Mouse (Mus musculus): ENCODE results near the gene Cab39. TPM values are rescaled to one million over a fixed set of nuclear protein-coding genes. Genes with fewer than 3 reads are reported as not detected.
A peak's percentile ranks its signal among the peaks of the same experiment; 100 is the strongest.
"Not testable (repeated sequence)": the region's sequence is repeated elsewhere in the genome, so short reads cannot be mapped to it uniquely, and the experiment has no call there.

Cab39 gene
- polyA plus RNA-seq, 1 experiment from 2014 or later = 41.4 TPM

- Histone ChIP-seq H3K4me1 (ENCODE audit: control insufficient read depth in 2 of 2, insufficient read depth in 2 of 2, low read length in 2 of 2) (peaks cover 3 to 46% of the 10 kb centered on the region in 2 experiments; a peak in 3 of 4 replicates), H3K9me3 (ENCODE audit: control insufficient read depth, low read length) (no peaks in the 10 kb centered on the region), H3K4me2 (ENCODE audit: low read length) (no peak overlapping the region), H3K4me3 (ENCODE audit: control insufficient read depth in 1 of 2, insufficient read depth in 1 of 2, low read depth in 1 of 2, low read length in 2 of 2) (no peak overlapping the region), H3K27ac (replicated peaks in 1 of 2; ENCODE audit: control insufficient read depth in 1 of 2, insufficient read depth in 1 of 2, low read depth in 2 of 2, low read length in 2 of 2) (no peak overlapping the region), H3K27me3 (ENCODE audit: control insufficient read depth, insufficient read depth, low read length) (no peaks in the 10 kb centered on the region), H3K36me3 (ENCODE audit: control insufficient read depth, insufficient read depth, low read length) (no peaks in the 10 kb centered on the region), H3K9ac (ENCODE audit: low read length) (no peak overlapping the region)
- ATAC-seq (ENCODE audit: insufficient number of reproducible peaks, insufficient read depth, low FRiP score, low read depth) = no peak
- WGBS = 52% methylated on average over 4 of the region's 4 CpGs
Observed at GRCm38 (mm10) chr1:85809256-85809655, 16.0 kb downstream of the Cab39 start.

- no peak overlapping the region for H3K4me2 ChIP-seq (ENCODE audit: low read length)
- peaks cover 3 to 46% of the 10 kb centered on the region in 2 experiments; a peak in 3 of 4 replicates for H3K4me1 ChIP-seq (ENCODE audit: control insufficient read depth in 2 of 2, insufficient read depth in 2 of 2, low read length in 2 of 2)
- no peak overlapping the region for H3K4me3 ChIP-seq (ENCODE audit: control insufficient read depth in 1 of 2, insufficient read depth in 1 of 2, low read depth in 1 of 2, low read length in 2 of 2)
- peak overlapping the region; percentile 39 to 52; a peak in 3 of 4 replicates for H3K27ac ChIP-seq (replicated peaks in 1 of 2; ENCODE audit: control insufficient read depth in 1 of 2, insufficient read depth in 1 of 2, low read depth in 2 of 2, low read length in 2 of 2)
- ATAC-seq (ENCODE audit: insufficient number of reproducible peaks, insufficient read depth, low FRiP score, low read depth) = no peak
- no peak overlapping the region for H3K9ac ChIP-seq (ENCODE audit: low read length)
- WGBS = 41% methylated on average over 2 of the region's 2 CpGs
- no peaks in the 10 kb centered on the region for H3K27me3 ChIP-seq (ENCODE audit: control insufficient read depth, insufficient read depth, low read length)
- H3K36me3 ChIP-seq (ENCODE audit: control insufficient read depth, insufficient read depth, low read length) = no peaks in the 10 kb centered on the region
- H3K9me3 ChIP-seq (ENCODE audit: control insufficient read depth, low read length) = no peaks in the 10 kb centered on the region
Observed at GRCm38 (mm10) chr1:85810343-85810742, 17.1 kb downstream of the Cab39 start.

- H3K4me1 ChIP-seq (ENCODE audit: control insufficient read depth in 2 of 2, insufficient read depth in 2 of 2, low read length in 2 of 2) = peaks cover 3 to 46% of the 10 kb centered on the region in 2 experiments; a peak in 3 of 4 replicates
- H3K36me3 ChIP-seq (ENCODE audit: control insufficient read depth, insufficient read depth, low read length) = no peaks in the 10 kb centered on the region
- H3K27ac ChIP-seq (replicated peaks in 1 of 2; ENCODE audit: control insufficient read depth in 1 of 2, insufficient read depth in 1 of 2, low read depth in 2 of 2, low read length in 2 of 2) = peak overlapping the region; percentile 53 to 66; a peak in 3 of 4 replicates
- no peak for ATAC-seq (ENCODE audit: insufficient number of reproducible peaks, insufficient read depth, low FRiP score, low read depth)
- no peak overlapping the region for H3K4me3 ChIP-seq (ENCODE audit: control insufficient read depth in 1 of 2, insufficient read depth in 1 of 2, low read depth in 1 of 2, low read length in 2 of 2)
- WGBS = 81% methylated on average over 2 of the region's 2 CpGs
- no peak overlapping the region for H3K4me2 ChIP-seq (ENCODE audit: low read length)
- H3K9me3 ChIP-seq (ENCODE audit: control insufficient read depth, low read length) = no peaks in the 10 kb centered on the region
- no peaks in the 10 kb centered on the region for H3K27me3 ChIP-seq (ENCODE audit: control insufficient read depth, insufficient read depth, low read length)
- H3K9ac ChIP-seq (ENCODE audit: low read length) = no peak overlapping the region
Observed at GRCm38 (mm10) chr1:85810787-85811186, 17.5 kb downstream of the Cab39 start.

GRCm38 (mm10) chr1:85814213-85814612 lies 21.0 kb downstream of the Cab39 start:
- H3K27ac ChIP-seq (replicated peaks in 1 of 2; ENCODE audit: control insufficient read depth in 1 of 2, insufficient read depth in 1 of 2, low read depth in 2 of 2, low read length in 2 of 2); H3K9ac ChIP-seq (ENCODE audit: low read length); H3K27me3 ChIP-seq (ENCODE audit: control insufficient read depth, insufficient read depth, low read length); H3K4me3 ChIP-seq (ENCODE audit: control insufficient read depth in 1 of 2, insufficient read depth in 1 of 2, low read depth in 1 of 2, low read length in 2 of 2); H3K9me3 ChIP-seq (ENCODE audit: control insufficient read depth, low read length); H3K4me2 ChIP-seq (ENCODE audit: low read length); ATAC-seq (ENCODE audit: insufficient number of reproducible peaks, insufficient read depth, low FRiP score, low read depth): not testable (repeated sequence)
- peaks cover 12% of the 10 kb centered on the region for H3K36me3 ChIP-seq (ENCODE audit: control insufficient read depth, insufficient read depth, low read length)
- peaks cover 3 to 43% of the 10 kb centered on the region in 2 experiments; a peak in 3 of 4 replicates for H3K4me1 ChIP-seq (ENCODE audit: control insufficient read depth in 2 of 2, insufficient read depth in 2 of 2, low read length in 2 of 2)

- no peak for ATAC-seq (ENCODE audit: insufficient number of reproducible peaks, insufficient read depth, low FRiP score, low read depth)
- H3K27ac ChIP-seq (replicated peaks in 1 of 2; ENCODE audit: control insufficient read depth in 1 of 2, insufficient read depth in 1 of 2, low read depth in 2 of 2, low read length in 2 of 2) = no peak overlapping the region
Observed at GRCm38 (mm10) chr1:85818121-85818520, 24.9 kb downstream of the Cab39 start.

GRCm38 (mm10) chr1:85819695-85820094 lies 26.5 kb downstream of the Cab39 start:
- no peak overlapping the region for H3K4me2 ChIP-seq (ENCODE audit: low read length)
- H3K4me3 ChIP-seq (ENCODE audit: control insufficient read depth in 1 of 2, insufficient read depth in 1 of 2, low read depth in 1 of 2, low read length in 2 of 2) = no peak overlapping the region
- no peaks in the 10 kb centered on the region for H3K27me3 ChIP-seq (ENCODE audit: control insufficient read depth, insufficient read depth, low read length)
- peaks cover 38% of the 10 kb centered on the region for H3K36me3 ChIP-seq (ENCODE audit: control insufficient read depth, insufficient read depth, low read length)
- H3K4me1 ChIP-seq (ENCODE audit: control insufficient read depth in 2 of 2, insufficient read depth in 2 of 2, low read length in 2 of 2) = peaks cover 0 to 26% of the 10 kb centered on the region in 2 experiments; a peak in 3 of 4 replicates
- WGBS = 91% methylated on average over 1 of the region's 1 CpGs
- no peak for ATAC-seq (ENCODE audit: insufficient number of reproducible peaks, insufficient read depth, low FRiP score, low read depth)
- no peak overlapping the region for H3K9ac ChIP-seq (ENCODE audit: low read length)
- H3K9me3 ChIP-seq (ENCODE audit: control insufficient read depth, low read length) = 0 out of 2 replicates have a peak, but pooled peaks cover 2% of the 10 kb centered on the region
- H3K27ac ChIP-seq (replicated peaks in 1 of 2; ENCODE audit: control insufficient read depth in 1 of 2, insufficient read depth in 1 of 2, low read depth in 2 of 2, low read length in 2 of 2) = no peak overlapping the region

More at GRCm38 (mm10) chr1:85818121-85818520, 24.9 kb downstream of the Cab39 start:
- Histone ChIP-seq H3K9me3 (ENCODE audit: control insufficient read depth, low read length) (0 out of 2 replicates have a peak, but pooled peaks cover 2% of the 10 kb centered on the region), H3K4me1 (ENCODE audit: control insufficient read depth in 2 of 2, insufficient read depth in 2 of 2, low read length in 2 of 2) (peaks cover 0 to 30% of the 10 kb centered on the region in 2 experiments; a peak in 3 of 4 replicates), H3K9ac (ENCODE audit: low read length) (no peak overlapping the region), H3K36me3 (ENCODE audit: control insufficient read depth, insufficient read depth, low read length) (peaks cover 34% of the 10 kb centered on the region), H3K27me3 (ENCODE audit: control insufficient read depth, insufficient read depth, low read length) (no peaks in the 10 kb centered on the region), H3K4me2 (ENCODE audit: low read length) (no peak overlapping the region), H3K4me3 (ENCODE audit: control insufficient read depth in 1 of 2, insufficient read depth in 1 of 2, low read depth in 1 of 2, low read length in 2 of 2) (no peak overlapping the region)
- 94% methylated on average over 6 of the region's 6 CpGs for WGBS

- H3K36me3 ChIP-seq (ENCODE audit: control insufficient read depth, insufficient read depth, low read length) = peaks cover 39% of the 10 kb centered on the region
- no peak overlapping the region for H3K4me3 ChIP-seq (ENCODE audit: control insufficient read depth in 1 of 2, insufficient read depth in 1 of 2, low read depth in 1 of 2, low read length in 2 of 2)
- 0 out of 2 replicates have a peak, but pooled peaks cover 2% of the 10 kb centered on the region for H3K9me3 ChIP-seq (ENCODE audit: control insufficient read depth, low read length)
- H3K9ac ChIP-seq (ENCODE audit: low read length) = 0 out of 2 replicates have a peak overlapping the region, but pooled peaks have one; percentile 46
- ATAC-seq (ENCODE audit: insufficient number of reproducible peaks, insufficient read depth, low FRiP score, low read depth) = no peak
- no peaks in the 10 kb centered on the region for H3K27me3 ChIP-seq (ENCODE audit: control insufficient read depth, insufficient read depth, low read length)
- peaks cover 0 to 22% of the 10 kb centered on the region in 2 experiments; a peak in 3 of 4 replicates for H3K4me1 ChIP-seq (ENCODE audit: control insufficient read depth in 2 of 2, insufficient read depth in 2 of 2, low read length in 2 of 2)
- WGBS = 42% methylated on average over 8 of the region's 8 CpGs
- peak overlapping the region; percentile 78 to 83 for H3K27ac ChIP-seq (replicated peaks in 1 of 2; ENCODE audit: control insufficient read depth in 1 of 2, insufficient read depth in 1 of 2, low read depth in 2 of 2, low read length in 2 of 2)
- peak overlapping the region; percentile 46 for H3K4me2 ChIP-seq (ENCODE audit: low read length)
Observed at GRCm38 (mm10) chr1:85822239-85822638, 29.0 kb downstream of the Cab39 start.

- 67% methylated on average over 3 of the region's 3 CpGs for WGBS
- H3K4me2 ChIP-seq (ENCODE audit: low read length) = no peak overlapping the region
- H3K27ac ChIP-seq (replicated peaks in 1 of 2; ENCODE audit: control insufficient read depth in 1 of 2, insufficient read depth in 1 of 2, low read depth in 2 of 2, low read length in 2 of 2) = no peak overlapping the region
- no peaks in the 10 kb centered on the region for H3K27me3 ChIP-seq (ENCODE audit: control insufficient read depth, insufficient read depth, low read length)
- peaks cover 32% of the 10 kb centered on the region for H3K36me3 ChIP-seq (ENCODE audit: control insufficient read depth, insufficient read depth, low read length)
- no peak for ATAC-seq (ENCODE audit: insufficient number of reproducible peaks, insufficient read depth, low FRiP score, low read depth)
- no peak overlapping the region for H3K4me3 ChIP-seq (ENCODE audit: control insufficient read depth in 1 of 2, insufficient read depth in 1 of 2, low read depth in 1 of 2, low read length in 2 of 2)
- H3K9ac ChIP-seq (ENCODE audit: low read length) = no peak overlapping the region
- H3K9me3 ChIP-seq (ENCODE audit: control insufficient read depth, low read length) = no peaks in the 10 kb centered on the region
- peaks cover 0 to 22% of the 10 kb centered on the region in 2 experiments; a peak in 3 of 4 replicates for H3K4me1 ChIP-seq (ENCODE audit: control insufficient read depth in 2 of 2, insufficient read depth in 2 of 2, low read length in 2 of 2)
Observed at GRCm38 (mm10) chr1:85824905-85825304, 31.7 kb downstream of the Cab39 start.
